In genomic region chr9:30940328-30940727, GRCm38 (mm10) we compare ENCODE assay signal across 8 mouse cellular contexts. TPM values are rescaled to one million over a fixed set of nuclear protein-coding genes. Genes with fewer than 3 reads are reported as not detected.
DNase-seq lines count a peak whose midpoint lies in the region; ATAC-seq and TF ChIP-seq lines count a peak whose summit lies in the region.

No protein-coding gene starts in this region.

- intact Hi-C loops in left cerebral cortex, adult 2 months (cut with DNase I), result loop anchor here (1.0 to 2.0 kb wide), 3 partner anchors 142 to 492 kb away; no protein-coding TSS in a partner anchor

- no peaks in the 10 kb centered on the region for H3K4me1 ChIP-seq in intestine, embryonic 14.5 days (replicated peaks; ENCODE audit: control insufficient read depth, insufficient read depth, low read length)
- H3K4me1 ChIP-seq in intestine, embryonic 15.5 days (replicated peaks), result peaks cover 19% of the 10 kb centered on the region; the same call in 1 of the 2 replicates
- H3K4me1 ChIP-seq in hindbrain, embryonic 15.5 days (replicated peaks), result peaks cover 21% of the 10 kb centered on the region
- peaks cover 3% of the 10 kb centered on the region; the same call in 1 of the 2 replicates for H3K4me1 ChIP-seq in midbrain, embryonic 14.5 days (ENCODE audit: control insufficient read depth, insufficient read depth, low read length)
- H3K4me1 ChIP-seq in stomach, embryonic 14.5 days (ENCODE audit: control insufficient read depth, insufficient read depth, low read length), result peaks cover 4% of the 10 kb centered on the region; the same call in 1 of the 2 replicates

- peak; percentile 99 for DNase-seq in intestine, embryonic 14.5 days (ENCODE audit: low spot score)
- peak; percentile 83 to 86 for DNase-seq in cerebellum, adult 18-20 months
- DNase-seq in forelimb bud, embryonic 11.5 days (ENCODE audit: low read depth, low spot score), result peak; percentile 92
- DNase-seq in left cerebral cortex, adult 2 months (ENCODE audit: extremely low spot score in 1 of 2, low spot score in 2 of 2), result peak; percentile 84 to 96
- peak; percentile 96 for DNase-seq in midbrain, embryonic 14.5 days

- ATAC-seq in intestine, embryonic 14.5 days (replicated peaks; ENCODE audit: low FRiP score, low TSS enrichment, low read depth), result 0 out of 2 replicates have a peak, but pooled peaks have one; percentile 29
- ATAC-seq in intestine, embryonic 15.5 days, result no peak
- ATAC-seq in hindbrain, embryonic 15.5 days (ENCODE audit: low FRiP score, low read depth), result 0 out of 2 replicates have a peak, but pooled peaks have one; percentile 27
- ATAC-seq in midbrain, embryonic 14.5 days (ENCODE audit: low FRiP score, low TSS enrichment), result peak; percentile 59
- ATAC-seq in stomach, embryonic 14.5 days (ENCODE audit: insufficient number of reproducible peaks, insufficient read depth, low FRiP score, low read depth), result peak; percentile 11; the same call in 1 of the 2 replicates

- H3K27me3 ChIP-seq in intestine, embryonic 14.5 days (replicated peaks; ENCODE audit: control insufficient read depth, insufficient read depth, low read length), result peaks cover 42% of the 10 kb centered on the region
- peaks cover 41% of the 10 kb centered on the region for H3K27me3 ChIP-seq in intestine, embryonic 15.5 days (replicated peaks)
- H3K27me3 ChIP-seq in hindbrain, embryonic 15.5 days, result peaks cover 34% of the 10 kb centered on the region
- H3K27me3 ChIP-seq in midbrain, embryonic 14.5 days (ENCODE audit: control insufficient read depth, insufficient read depth, low read length), result peaks cover 32% of the 10 kb centered on the region
- H3K27me3 ChIP-seq in stomach, embryonic 14.5 days (ENCODE audit: control insufficient read depth, insufficient read depth, low read length), result peaks cover 24% of the 10 kb centered on the region

- no peak overlapping the region for H3K4me2 ChIP-seq in intestine, embryonic 14.5 days (ENCODE audit: low read length)
- no peak overlapping the region for H3K4me2 ChIP-seq in intestine, embryonic 15.5 days (replicated peaks)
- H3K4me2 ChIP-seq in hindbrain, embryonic 15.5 days, result no peak overlapping the region
- H3K4me2 ChIP-seq in midbrain, embryonic 14.5 days (ENCODE audit: low read length), result no peak overlapping the region
- no peak overlapping the region for H3K4me2 ChIP-seq in stomach, embryonic 14.5 days (replicated peaks; ENCODE audit: low read depth, low read length)

- H3K9me3 ChIP-seq in intestine, embryonic 14.5 days (ENCODE audit: control insufficient read depth, low read length), result no peaks in the 10 kb centered on the region
- H3K9me3 ChIP-seq in intestine, embryonic 15.5 days, result no peaks in the 10 kb centered on the region
- no peaks in the 10 kb centered on the region for H3K9me3 ChIP-seq in hindbrain, embryonic 15.5 days
- no peaks in the 10 kb centered on the region for H3K9me3 ChIP-seq in midbrain, embryonic 14.5 days (ENCODE audit: control insufficient read depth, low read length)
- no peaks in the 10 kb centered on the region for H3K9me3 ChIP-seq in stomach, embryonic 14.5 days (ENCODE audit: control insufficient read depth, low read depth, low read length)

- H3K36me3 ChIP-seq in intestine, embryonic 14.5 days (ENCODE audit: control insufficient read depth, insufficient read depth, low read length), result no peaks in the 10 kb centered on the region
- H3K36me3 ChIP-seq in intestine, embryonic 15.5 days, result no peaks in the 10 kb centered on the region
- H3K36me3 ChIP-seq in hindbrain, embryonic 15.5 days, result no peaks in the 10 kb centered on the region
- H3K36me3 ChIP-seq in midbrain, embryonic 14.5 days (ENCODE audit: control insufficient read depth, insufficient read depth, low read length), result no peaks in the 10 kb centered on the region
- H3K36me3 ChIP-seq in stomach, embryonic 14.5 days (ENCODE audit: control insufficient read depth, insufficient read depth, low read length), result no peaks in the 10 kb centered on the region

- WGBS in intestine, embryonic 14.5 days, result 4% methylated on average over 6 of the region's 6 CpGs
- WGBS in intestine, embryonic 15.5 days, result 3% methylated on average over 6 of the region's 6 CpGs
- WGBS in hindbrain, embryonic 15.5 days, result 7% methylated on average over 6 of the region's 6 CpGs
- WGBS in midbrain, embryonic 14.5 days, result 6% methylated on average over 6 of the region's 6 CpGs
- WGBS in stomach, embryonic 14.5 days, result 6% methylated on average over 6 of the region's 6 CpGs

- no peak overlapping the region for H3K27ac ChIP-seq in intestine, embryonic 14.5 days (ENCODE audit: low read depth)
- no peak overlapping the region for H3K27ac ChIP-seq in intestine, embryonic 15.5 days
- no peak overlapping the region for H3K27ac ChIP-seq in hindbrain, embryonic 15.5 days (replicated peaks)
- H3K27ac ChIP-seq in left cerebral cortex, adult 2 months, result no peak overlapping the region
- H3K27ac ChIP-seq in midbrain, embryonic 14.5 days (replicated peaks; ENCODE audit: low read depth, low read length), result no peak overlapping the region
- no peak overlapping the region for H3K27ac ChIP-seq in stomach, embryonic 14.5 days (ENCODE audit: low read length)

- no peak overlapping the region for H3K4me3 ChIP-seq in intestine, embryonic 14.5 days (ENCODE audit: low read depth, low read length)
- no peak overlapping the region for H3K4me3 ChIP-seq in intestine, embryonic 15.5 days (replicated peaks)
- H3K4me3 ChIP-seq in hindbrain, embryonic 15.5 days, result no peak overlapping the region
- H3K4me3 ChIP-seq in left cerebral cortex, adult 2 months, result no peak overlapping the region
- H3K4me3 ChIP-seq in midbrain, embryonic 14.5 days (replicated peaks; ENCODE audit: low read depth, low read length), result no peak overlapping the region
- no peak overlapping the region for H3K4me3 ChIP-seq in stomach, embryonic 14.5 days (ENCODE audit: low read depth, low read length)

- no peak overlapping the region for H3K9ac ChIP-seq in intestine, embryonic 14.5 days (ENCODE audit: low read length)
- H3K9ac ChIP-seq in intestine, embryonic 15.5 days, result no peak overlapping the region
- no peak overlapping the region for H3K9ac ChIP-seq in hindbrain, embryonic 15.5 days
- no peak overlapping the region for H3K9ac ChIP-seq in midbrain, embryonic 14.5 days (replicated peaks; ENCODE audit: low read length)
- no peak overlapping the region for H3K9ac ChIP-seq in stomach, embryonic 14.5 days (replicated peaks; ENCODE audit: low read depth, low read length)

- peak; percentile 90 for TF ChIP-seq CTCF in left cerebral cortex, adult 2 months (IDR thresholded peaks at IDR 0.05)

RNA-seq across cellular contexts. Expression of gene Adamts8, which starts 2.0 kb away (rescaled TPM):
- 14.6 and 16.3 TPM in 2 replicates for polyA plus RNA-seq in intestine, embryonic 14.5 days (2014; fragmentation: Nextera tagmentation; extraction: Ambion mirVana)
- polyA plus RNA-seq in intestine, embryonic 15.5 days (2015; fragmentation: Nextera tagmentation; extraction: Ambion mirVana), result 13.5 and 14.0 TPM in 2 replicates
- polyA plus RNA-seq in hindbrain, embryonic 15.5 days (2015; fragmentation: Nextera tagmentation; extraction: Ambion mirVana), result 2.0 and 2.3 TPM in 2 replicates
- 1 to 10 TPM; 4.5 to 4.8 TPM for total RNA-seq in left cerebral cortex, adult 2 months (2021)
- polyA plus RNA-seq in midbrain, embryonic 14.5 days (2014; fragmentation: Nextera tagmentation; extraction: Ambion mirVana), result 1.1 and 1.7 TPM in 2 replicates
- 8.1 and 8.3 TPM in 2 replicates for polyA plus RNA-seq in stomach, embryonic 14.5 days (2014; fragmentation: Nextera tagmentation; extraction: Ambion mirVana)

RNA-seq across cellular contexts. Expression of gene Adamts15, which starts 18.1 kb away (rescaled TPM):
- polyA plus RNA-seq in intestine, embryonic 14.5 days (2014; fragmentation: Nextera tagmentation; extraction: Ambion mirVana), result 7.3 and 7.8 TPM in 2 replicates
- 5.9 and 6.2 TPM in 2 replicates for polyA plus RNA-seq in intestine, embryonic 15.5 days (2015; fragmentation: Nextera tagmentation; extraction: Ambion mirVana)
- 5.6 and 6.8 TPM in 2 replicates for polyA plus RNA-seq in hindbrain, embryonic 15.5 days (2015; fragmentation: Nextera tagmentation; extraction: Ambion mirVana)
- total RNA-seq in left cerebral cortex, adult 2 months (2021), result 1 to 10 TPM; 5.2 to 6.0 TPM
- polyA plus RNA-seq in midbrain, embryonic 14.5 days (2014; fragmentation: Nextera tagmentation; extraction: Ambion mirVana), result 3.1 and 3.8 TPM in 2 replicates
- 10.1 and 12.9 TPM in 2 replicates for polyA plus RNA-seq in stomach, embryonic 14.5 days (2014; fragmentation: Nextera tagmentation; extraction: Ambion mirVana)
